Mouse (Mus musculus): Measurements from ENCODE around the gene Npr1. TPM values are rescaled to one million over a fixed set of nuclear protein-coding genes. Genes with fewer than 3 reads are reported as not detected.

Gene Npr1
- polyA plus RNA-seq (2012; ENCODE audit: low replicate concordance) = 0.89 and 5.8 TPM in 2 replicates

DNA sequence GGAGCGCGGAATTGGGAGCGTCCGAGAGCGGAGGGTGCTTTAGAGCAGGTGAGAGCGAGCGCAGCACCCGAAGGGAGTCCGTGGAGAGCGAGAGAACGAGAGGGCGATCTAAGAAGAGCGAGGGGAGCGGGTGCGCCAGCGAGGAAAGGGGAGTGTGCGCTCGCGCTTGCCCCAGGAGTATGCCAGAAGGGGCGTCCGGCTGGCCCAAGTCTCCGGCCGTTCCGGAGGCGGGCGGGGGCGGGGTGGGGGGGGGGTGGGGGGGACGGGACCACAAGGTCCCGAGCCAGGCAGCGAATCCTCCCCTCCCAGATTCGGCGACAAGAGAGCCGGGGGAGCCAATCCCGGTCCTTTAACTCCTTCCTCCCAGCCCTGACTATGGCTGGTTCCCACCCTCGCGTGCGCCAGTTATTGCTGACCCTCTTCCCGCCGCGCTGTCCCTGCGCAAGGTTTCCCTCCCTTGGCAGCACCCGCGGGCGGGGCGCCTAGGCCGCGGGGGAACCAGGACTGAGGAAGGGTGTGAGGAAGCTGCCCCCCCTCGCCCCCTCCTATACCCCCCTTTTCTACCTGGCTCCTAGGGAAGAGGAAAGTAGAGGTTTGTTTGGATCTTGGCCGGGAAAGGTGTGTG is at the start of gene Npr1:
TSS of gene Npr1 (minus strand) at position 181 of the 625 bp plus-strand sequence.

GRCm38 (mm10) chr3:90513796-90514590 is 48.3 kb upstream of the Npr1 start, which contains the start of the genes S100a1 and S100a13:
Gene S100a1, minus strand, starts transcription at chr3:90514392.
Gene S100a13, plus strand, starts transcription at chr3:90514435.

GRCm38 (mm10) chr3:90508950-90509746 is 43.5 kb upstream of the Npr1 start, which contains the start of gene Chtop:
Gene Chtop, minus strand, starts transcription at chr3:90509498.

DNA sequence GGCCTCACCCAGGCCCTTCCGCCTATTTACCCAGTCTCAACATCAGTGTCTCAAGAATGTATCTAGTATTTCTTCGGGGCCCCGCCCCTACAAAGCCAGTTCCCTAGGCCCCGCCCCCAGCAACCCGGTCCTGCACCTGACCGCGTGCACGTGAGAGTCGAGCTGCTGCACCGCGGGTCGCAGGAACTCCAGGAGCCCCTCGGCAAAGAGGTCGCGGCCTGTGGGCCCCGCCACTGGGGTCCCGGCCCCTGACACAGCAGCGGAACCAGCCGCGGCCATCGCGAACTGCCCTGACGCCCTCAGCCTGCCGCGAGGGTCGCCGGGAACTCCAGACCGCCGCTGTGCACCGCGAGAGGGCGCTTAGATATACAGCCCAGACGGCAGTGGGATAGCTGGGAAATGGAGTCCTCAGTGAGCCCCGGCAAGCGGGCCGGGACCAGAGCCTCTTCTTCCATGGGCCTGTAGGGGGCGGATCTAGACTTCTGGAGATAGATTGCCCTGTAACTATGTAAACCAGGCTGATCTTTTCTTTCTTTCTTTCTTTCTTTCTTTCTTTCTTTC is 25.1 kb upstream of the Npr1 start, which contains the start of gene Snapin:
TSS of gene Snapin (minus strand) at position 338 of the 561 bp plus-strand sequence.

DNA sequence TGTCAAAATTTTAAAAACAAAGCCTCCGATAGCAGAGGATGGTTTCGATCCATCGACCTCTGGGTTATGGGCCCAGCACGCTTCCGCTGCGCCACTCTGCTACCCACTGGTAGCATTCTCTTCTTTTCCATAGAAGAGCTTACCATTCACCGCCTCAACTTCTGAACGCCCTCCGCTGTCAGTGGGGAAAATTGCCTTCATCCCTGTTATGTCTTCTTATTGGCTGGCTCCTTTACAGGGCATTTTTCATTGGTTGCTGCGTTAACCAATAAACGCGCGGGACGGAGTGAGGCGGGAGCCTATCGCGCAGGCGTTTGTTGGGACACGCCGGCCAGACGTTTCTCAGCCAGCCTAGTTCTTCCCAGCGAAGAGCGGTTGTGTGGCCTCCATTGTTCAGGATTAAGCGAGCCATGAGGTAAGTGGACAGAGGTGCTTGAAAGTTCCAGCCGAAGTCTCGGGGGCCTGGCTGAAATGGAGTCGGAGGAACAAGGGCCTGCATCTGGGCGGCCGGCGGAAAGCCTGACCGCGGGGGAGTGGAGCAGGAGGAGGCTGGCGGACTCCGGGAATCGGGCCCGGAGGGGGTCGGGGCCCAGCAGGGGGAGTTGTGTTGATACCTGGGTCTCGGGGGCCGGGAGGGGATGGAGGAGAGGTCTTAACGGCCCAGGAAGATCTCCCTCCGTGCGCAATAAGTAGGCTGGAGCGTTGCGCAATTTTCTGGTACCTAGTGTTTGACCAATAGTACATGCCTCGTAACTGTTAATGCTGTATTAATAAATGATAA is 10.4 kb upstream of the Npr1 start, which contains the start of gene Ilf2:
TSS of gene Ilf2 (plus strand) at position 296 of the 781 bp plus-strand sequence.

DNA sequence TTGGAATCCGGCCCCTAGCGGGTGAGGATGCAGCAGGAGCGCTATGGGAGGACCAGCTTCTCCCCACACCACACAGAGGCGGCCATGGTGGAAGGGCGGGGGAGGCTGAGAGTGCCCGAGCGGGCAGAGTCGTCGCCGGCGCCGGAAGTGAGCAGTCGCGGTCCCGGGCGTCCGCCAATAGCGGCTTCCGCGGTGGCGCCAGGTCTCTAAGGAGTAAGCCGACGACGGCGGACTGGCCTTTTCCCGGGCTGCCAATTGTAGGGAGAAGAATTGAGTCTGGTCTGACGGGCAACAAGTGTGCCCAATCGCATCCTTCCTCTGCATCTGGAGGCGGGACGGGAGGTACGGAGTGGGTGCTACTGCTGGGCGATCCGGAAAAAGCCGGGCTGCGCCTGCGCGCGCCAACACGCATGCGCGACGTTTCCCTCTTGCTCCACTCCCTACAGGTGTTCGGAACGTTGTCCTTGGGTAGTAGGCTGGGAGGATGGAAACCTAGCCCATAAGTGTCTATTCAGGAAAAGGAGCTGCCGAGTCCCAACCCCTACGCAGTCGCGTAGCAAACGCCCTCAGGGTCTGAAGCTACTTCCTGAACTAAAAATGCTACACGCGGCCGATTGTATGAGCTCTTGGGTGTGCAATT is 32.2 kb downstream of the Npr1 start, which contains the start of gene Ints3:
TSS of gene Ints3 (minus strand) at position 242 of the 640 bp plus-strand sequence.

Other genes starting within 250 kb of the Npr1 start
- 135 and 244 TPM in 2 replicates for gene Jtb, start 234.3 kb downstream of the Npr1 start, polyA plus RNA-seq (2012; ENCODE audit: low replicate concordance)
- gene Creb3l4, start 222.4 kb downstream of the Npr1 start, polyA plus RNA-seq (2012; ENCODE audit: low replicate concordance) = 0.17 TPM in 1 of 2 replicates, not detected in the other
- 9.7 and 11.5 TPM in 2 replicates for gene Slc39a1, start 217.7 kb downstream of the Npr1 start, polyA plus RNA-seq (2012; ENCODE audit: low replicate concordance)
- 53.2 and 125 TPM in 2 replicates for gene Crtc2, start 211.7 kb downstream of the Npr1 start, polyA plus RNA-seq (2012; ENCODE audit: low replicate concordance)
- 101 and 197 TPM in 2 replicates for gene Dennd4b, start 200.7 kb downstream of the Npr1 start, polyA plus RNA-seq (2012; ENCODE audit: low replicate concordance)
- gene Gatad2b, start 172.7 kb downstream of the Npr1 start, polyA plus RNA-seq (2012; ENCODE audit: low replicate concordance) = 3.4 and 5.4 TPM in 2 replicates
- gene Slc27a3, start 75.9 kb downstream of the Npr1 start, polyA plus RNA-seq (2012; ENCODE audit: low replicate concordance) = 2.4 and 2.9 TPM in 2 replicates
- gene Ints3, start 32.2 kb downstream of the Npr1 start, polyA plus RNA-seq (2012; ENCODE audit: low replicate concordance) = 28.3 and 56.0 TPM in 2 replicates
- 8.3 and 17.4 TPM in 2 replicates for gene Ilf2, start 10.3 kb upstream of the Npr1 start, polyA plus RNA-seq (2012; ENCODE audit: low replicate concordance)
- 1.9 and 2.3 TPM in 2 replicates for gene Snapin, start 25.2 kb upstream of the Npr1 start, polyA plus RNA-seq (2012; ENCODE audit: low replicate concordance)
- gene Chtop, start 43.6 kb upstream of the Npr1 start, polyA plus RNA-seq (2012; ENCODE audit: low replicate concordance) = 77.5 and 97.8 TPM in 2 replicates
- gene S100a1, start 48.5 kb upstream of the Npr1 start, polyA plus RNA-seq (2012; ENCODE audit: low replicate concordance) = 4.6 and 6.4 TPM in 2 replicates
- gene S100a13, start 48.6 kb upstream of the Npr1 start, polyA plus RNA-seq (2012; ENCODE audit: low replicate concordance) = 1.4 and 4.0 TPM in 2 replicates
- not detected in 2 replicates for gene S100a14, start 61.0 kb upstream of the Npr1 start, polyA plus RNA-seq (2012; ENCODE audit: low replicate concordance)
- 1.6 and 3.6 TPM in 2 replicates for gene S100a16, start 71.4 kb upstream of the Npr1 start, polyA plus RNA-seq (2012; ENCODE audit: low replicate concordance)
- gene S100a3, start 94.7 kb upstream of the Npr1 start, polyA plus RNA-seq (2012; ENCODE audit: low replicate concordance) = not detected in 2 replicates
- gene S100a2, start 124.4 kb upstream of the Npr1 start, polyA plus RNA-seq (2012; ENCODE audit: low replicate concordance) = not detected in 2 replicates
- gene Gm42674, start 136.0 kb upstream of the Npr1 start, polyA plus RNA-seq (2012; ENCODE audit: low replicate concordance) = not detected in 2 replicates
- 0.43 TPM in 1 of 2 replicates, not detected in the other for gene S100a4, start 137.9 kb upstream of the Npr1 start, polyA plus RNA-seq (2012; ENCODE audit: low replicate concordance)
- not detected in 2 replicates for gene S100a5, start 142.7 kb upstream of the Npr1 start, polyA plus RNA-seq (2012; ENCODE audit: low replicate concordance)
- 3.1 and 4.6 TPM in 2 replicates for gene S100a6, start 147.0 kb upstream of the Npr1 start, polyA plus RNA-seq (2012; ENCODE audit: low replicate concordance)
- not detected in 2 replicates for gene S100a7a, start 188.2 kb upstream of the Npr1 start, polyA plus RNA-seq (2012; ENCODE audit: low replicate concordance)
- gene S100a8, start 203.1 kb upstream of the Npr1 start, polyA plus RNA-seq (2012; ENCODE audit: low replicate concordance) = 0.75 and 4.8 TPM in 2 replicates
- 4.4 and 10.4 TPM in 2 replicates for gene S100a9, start 229.9 kb upstream of the Npr1 start, polyA plus RNA-seq (2012; ENCODE audit: low replicate concordance)

Measured in leukemia stem cell, adult 10-12 weeks (primary cell).